Mouse (Mus musculus): ENCODE results near the gene Secisbp2.

DNA sequence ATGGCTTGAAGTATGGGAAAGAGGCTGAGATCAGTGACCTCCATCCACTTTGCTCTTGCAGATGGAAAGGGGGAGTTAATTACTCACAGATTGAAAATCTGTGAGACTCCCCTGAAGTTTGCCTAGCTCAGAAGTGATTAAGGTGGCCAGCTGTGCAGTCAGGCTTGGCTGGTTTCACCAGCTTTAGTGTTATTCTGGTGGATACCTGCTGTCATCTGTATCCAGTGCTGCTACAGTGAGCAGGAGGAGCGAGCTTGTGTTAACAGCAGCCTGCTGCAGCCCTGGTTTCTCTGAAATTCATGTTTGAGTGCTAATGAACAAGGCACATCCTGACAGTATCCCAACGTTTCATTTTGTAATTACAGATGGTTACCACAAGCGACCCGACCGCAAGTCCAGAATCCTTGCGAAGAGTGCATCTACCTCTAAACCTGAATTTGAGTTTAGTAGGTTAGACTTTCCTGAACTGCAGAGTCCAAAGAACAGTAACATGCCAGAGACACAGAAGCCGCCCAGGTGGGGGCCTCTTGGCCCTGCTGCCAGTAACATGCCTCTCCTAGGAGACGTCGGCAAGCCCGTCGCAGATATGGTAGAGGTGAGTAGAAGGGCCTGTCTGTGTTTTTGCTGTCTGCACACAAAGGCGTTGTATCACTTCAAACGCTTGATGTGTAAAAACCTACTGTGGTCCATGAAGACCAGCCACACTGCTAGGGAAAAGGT is 5.2 kb downstream of the Secisbp2 start:
- TF ChIP-seq CTCF (IDR thresholded peaks at IDR 0.05; ENCODE audit: control insufficient read depth, insufficient read depth, low read length), result no peak
- TF ChIP-seq POLR2A (IDR thresholded peaks at IDR 0.05; ENCODE audit: borderline replicate concordance, control insufficient read depth, low read depth, low read length), result no peak
